In genomic region chr12:34402065-34402464, GRCm38 (mm10) we compare ENCODE assay signal across 26 mouse cellular contexts.
"Had no signal": no experiment of that assay in that cellular context is flagged by ENCODE, and none has a peak within 500 bp of the region (broad histone marks: within the 10 kb centered on the region; RNA-seq: fewer than 3 reads in every experiment).

No protein-coding gene starts in this region.

- H3K9ac ChIP-seq: embryonic facial prominence, embryonic 12.5 days; embryonic facial prominence, embryonic 13.5 days; embryonic facial prominence, embryonic 15.5 days; forebrain, embryonic 12.5 days; forebrain, embryonic 13.5 days; forebrain, embryonic 15.5 days; forebrain, postnatal 0 days had no signal

- H3K4me2 ChIP-seq: embryonic facial prominence, embryonic 12.5 days; embryonic facial prominence, embryonic 13.5 days; embryonic facial prominence, embryonic 15.5 days; forebrain, embryonic 12.5 days; forebrain, embryonic 13.5 days; forebrain, embryonic 15.5 days had no signal

- H3K4me1 ChIP-seq: embryonic facial prominence, embryonic 12.5 days; embryonic facial prominence, embryonic 13.5 days; embryonic facial prominence, embryonic 15.5 days; forebrain, embryonic 10.5 days; forebrain, embryonic 12.5 days; forebrain, embryonic 13.5 days; forebrain, embryonic 15.5 days had no signal

- H3K27ac ChIP-seq: embryonic facial prominence, embryonic 10.5 days; embryonic facial prominence, embryonic 12.5 days; embryonic facial prominence, embryonic 13.5 days; embryonic facial prominence, embryonic 15.5 days; forebrain, embryonic 10.5 days; forebrain, embryonic 12.5 days; forebrain, embryonic 13.5 days; forebrain, embryonic 15.5 days; gastrocnemius, adult 2 months; heart, adult 2 months had no signal

- ATAC-seq: forebrain, embryonic 13.5 days; forebrain, embryonic 14.5 days; forebrain, embryonic 15.5 days; forebrain, embryonic 16.5 days; forebrain, postnatal 0 days had no signal

- H3K4me3 ChIP-seq: embryonic facial prominence, embryonic 10.5 days; embryonic facial prominence, embryonic 12.5 days; embryonic facial prominence, embryonic 13.5 days; embryonic facial prominence, embryonic 15.5 days; erythroblast, embryonic 14.5 days; forebrain, embryonic 10.5 days; forebrain, embryonic 12.5 days; forebrain, embryonic 13.5 days; forebrain, embryonic 15.5 days; gastrocnemius, adult 2 months; heart, adult 2 months had no signal

- H3K9me3 ChIP-seq: embryonic facial prominence, embryonic 10.5 days; embryonic facial prominence, embryonic 12.5 days; embryonic facial prominence, embryonic 13.5 days; embryonic facial prominence, embryonic 15.5 days; forebrain, embryonic 10.5 days; forebrain, embryonic 12.5 days; forebrain, embryonic 13.5 days; forebrain, embryonic 15.5 days had no signal

- DNase-seq: cerebellum, adult 9-11 months; cerebellum, postnatal 10 days; cerebellum, postnatal 14 days; cerebellum, postnatal 25 days; cerebellum, postnatal 36 days; embryo, embryonic 11 days; forebrain, postnatal 0 days; gastrocnemius, adult 2 months; gastrocnemius, postnatal 10 days; gastrocnemius, postnatal 14 days; gastrocnemius, postnatal 25 days; gastrocnemius, postnatal 36 days; heart, adult 11 months; heart, adult 18-20 months; heart, adult 2 months had no signal

- H3K36me3 ChIP-seq: embryonic facial prominence, embryonic 10.5 days; embryonic facial prominence, embryonic 12.5 days; embryonic facial prominence, embryonic 13.5 days; forebrain, embryonic 10.5 days; forebrain, embryonic 12.5 days; forebrain, embryonic 15.5 days had no signal

- H3K27me3 ChIP-seq: embryonic facial prominence, embryonic 12.5 days; embryonic facial prominence, embryonic 13.5 days; embryonic facial prominence, embryonic 15.5 days; forebrain, embryonic 12.5 days; forebrain, embryonic 13.5 days; forebrain, embryonic 15.5 days had no signal
